Mouse (Mus musculus) lung, postnatal 0 days (tissue): ENCODE results near the gene Cct6b. TPM values are rescaled to one million over a fixed set of nuclear protein-coding genes. Genes with fewer than 3 reads are reported as not detected.

Experiments
- ATAC-seq: fragments of 200-750 bp; cut with Nextera tagmentation; 2 replicates; pipeline ENCODE4 v1.8.0; 2017; ENCODE audit warnings: moderate library complexity
- DNase-seq: peaks from one replicate; pipeline ENCODE4 v3.0.0-alpha.2; 2016; ENCODE audit warnings: low spot score
- H3K27ac ChIP-seq: fragments of 300-500 bp; sonication (generic); 2 replicates; pipeline ENCODE4 v1.5.1; 2014; ENCODE audit warnings: antibody characterized with exemption, mild to moderate bottlenecking, low read length, mixed read lengths
- H3K27me3 ChIP-seq: fragments of 300-500 bp; sonication (generic); replicated peaks from 2 replicates; pipeline ENCODE4 v1.6.1; 2014; ENCODE audit warnings: low read length, mixed read lengths; ENCODE audit not compliant: insufficient read depth
- H3K36me3 ChIP-seq: fragments of 300-500 bp; sonication (generic); 2 replicates; pipeline ENCODE4 v1.6.1; 2014; ENCODE audit warnings: low read length, mixed read lengths; ENCODE audit not compliant: insufficient read depth
- H3K4me1 ChIP-seq: fragments of 300-500 bp; sonication (generic); 2 replicates; pipeline ENCODE4 v1.6.1; 2014; ENCODE audit warnings: antibody characterized with exemption, low read depth, low read length, mixed read lengths; ENCODE audit not compliant: insufficient read depth
- H3K4me2 ChIP-seq: fragments of 300-500 bp; sonication (generic); replicated peaks from 2 replicates; pipeline ENCODE4 v1.6.1; 2014; ENCODE audit warnings: low read depth, mild to moderate bottlenecking, low read length, moderate library complexity, mixed read lengths
- H3K4me3 ChIP-seq: fragments of 300-500 bp; sonication (generic); 2 replicates; pipeline ENCODE4 v1.5.1; 2014; ENCODE audit warnings: low read depth, low read length
- H3K9ac ChIP-seq: fragments of 300-500 bp; sonication (generic); replicated peaks from 2 replicates; pipeline ENCODE4 v1.6.1; 2014; ENCODE audit warnings: low read depth, mild to moderate bottlenecking
- H3K9me3 ChIP-seq: fragments of 300-500 bp; sonication (generic); 2 replicates; pipeline ENCODE4 v1.6.1; 2016; ENCODE audit warnings: low read length, mixed read lengths
- CTCF ChIP-seq: IDR thresholded peaks from 2 replicates; pipeline ENCODE4 v1.5.1; 2016; ENCODE audit warnings: antibody characterized with exemption, mild to moderate bottlenecking
- EP300 ChIP-seq: IDR thresholded peaks from 2 replicates; pipeline ENCODE4 v1.6.1; 2016; ENCODE audit warnings: antibody characterized with exemption, mild to moderate bottlenecking, control low read depth
- WGBS: fragments of 180-500 bp; shearing (Covaris S2); extraction: QIAGEN DNeasy Blood & Tissue Kit; methylation state at CpG from one replicate; pipeline ENCODE4 v1.1.7; 2014; 5-methylcytosine and 5-hydroxymethylcytosine counted together
- polyA plus RNA-seq: library from polyadenylated mRNA; unstranded; fragments of >200 nt; fragmentation: Nextera tagmentation; extraction: Ambion mirVana; gene quantifications from 2 replicates; pipeline ENCODE4 v1.2.1, GENCODE M21; 2015

Cct6b gene
- polyA plus RNA-seq, 1 experiment from 2014 or later = 0.31 TPM

GRCm38 (mm10) chr11:82692668-82693067 lies 71.5 kb downstream of the Cct6b start:
- ATAC-seq (no peak), DNase-seq (no peak)
- Histone ChIP-seq H3K27me3 (no peaks in the 10 kb centered on the region), H3K36me3 (no peaks in the 10 kb centered on the region), H3K4me3 (no peak overlapping the region), H3K4me1 (no peaks in the 10 kb centered on the region), H3K4me2 (no peak overlapping the region), H3K27ac (no peak overlapping the region), H3K9ac (no peak overlapping the region), H3K9me3 (no peaks in the 10 kb centered on the region)
- WGBS = 71% methylated on average over 6 of the region's 6 CpGs
- no peak for TF ChIP-seq CTCF
- TF ChIP-seq EP300 = no peak

GRCm38 (mm10) chr11:82690476-82690875 lies 73.6 kb downstream of the Cct6b start:
- no peak for DNase-seq
- no peaks in the 10 kb centered on the region for H3K9me3 ChIP-seq
- no peaks in the 10 kb centered on the region for H3K4me1 ChIP-seq
- H3K27ac ChIP-seq = no peak overlapping the region
- WGBS = 60% methylated on average over 5 of the region's 5 CpGs
- H3K27me3 ChIP-seq = no peaks in the 10 kb centered on the region
- no peak overlapping the region for H3K9ac ChIP-seq
- ATAC-seq = no peak
- TF ChIP-seq CTCF (no peak), EP300 (no peak)
- no peak overlapping the region for H3K4me3 ChIP-seq
- H3K36me3 ChIP-seq = no peaks in the 10 kb centered on the region
- no peak overlapping the region for H3K4me2 ChIP-seq

- no peak overlapping the region for H3K9ac ChIP-seq
- TF ChIP-seq EP300 = no peak
- no peak for TF ChIP-seq CTCF
- H3K27ac ChIP-seq = no peak overlapping the region
- H3K4me2 ChIP-seq = no peak overlapping the region
- H3K27me3 ChIP-seq = no peaks in the 10 kb centered on the region
- H3K9me3 ChIP-seq = no peaks in the 10 kb centered on the region
- DNase-seq (no peak), ATAC-seq (no peak)
- no peak overlapping the region for H3K4me3 ChIP-seq
- H3K4me1 ChIP-seq = no peaks in the 10 kb centered on the region
- no peaks in the 10 kb centered on the region for H3K36me3 ChIP-seq
Observed at GRCm38 (mm10) chr11:82687668-82688067, 76.5 kb downstream of the Cct6b start.

GRCm38 (mm10) chr11:82684676-82685075 lies 79.4 kb downstream of the Cct6b start:
- ATAC-seq = no peak

GRCm38 (mm10) chr11:82683765-82684505 lies 80.2 kb downstream of the Cct6b start:
- H3K4me2 ChIP-seq = no peak overlapping the region
- H3K27me3 ChIP-seq = no peaks in the 10 kb centered on the region
- H3K9ac ChIP-seq = no peak overlapping the region
- TF ChIP-seq CTCF = peak; percentile 42
- no peak for TF ChIP-seq EP300
- no peak overlapping the region for H3K4me3 ChIP-seq
- WGBS = 48% methylated on average over 12 of the region's 12 CpGs
- H3K4me1 ChIP-seq = no peaks in the 10 kb centered on the region
- no peaks in the 10 kb centered on the region for H3K36me3 ChIP-seq
- H3K27ac ChIP-seq = no peak overlapping the region
- ATAC-seq = no peak
- H3K9me3 ChIP-seq = no peaks in the 10 kb centered on the region
- DNase-seq = no peak

More at GRCm38 (mm10) chr11:82684676-82685075, 79.4 kb downstream of the Cct6b start:
- DNase-seq = peak; percentile 24
- Histone ChIP-seq H3K27me3 (no peaks in the 10 kb centered on the region), H3K9ac (no peak overlapping the region), H3K36me3 (no peaks in the 10 kb centered on the region), H3K9me3 (no peaks in the 10 kb centered on the region), H3K4me3 (no peak overlapping the region), H3K27ac (no peak overlapping the region), H3K4me2 (no peak overlapping the region), H3K4me1 (no peaks in the 10 kb centered on the region)
- TF ChIP-seq EP300 (no peak), CTCF (no peak)
- WGBS = 57% methylated on average over 6 of the region's 6 CpGs

GRCm38 (mm10) chr11:82678561-82678960 lies 85.6 kb downstream of the Cct6b start:
- no peak overlapping the region for H3K4me2 ChIP-seq
- DNase-seq (no peak), ATAC-seq (no peak)
- no peaks in the 10 kb centered on the region for H3K36me3 ChIP-seq
- H3K27ac ChIP-seq = no peak overlapping the region
- H3K4me3 ChIP-seq = no peak overlapping the region
- no peaks in the 10 kb centered on the region for H3K27me3 ChIP-seq
- H3K4me1 ChIP-seq = no peaks in the 10 kb centered on the region
- H3K9me3 ChIP-seq = no peaks in the 10 kb centered on the region
- H3K9ac ChIP-seq = no peak overlapping the region
- no peak for TF ChIP-seq EP300
- no peak for TF ChIP-seq CTCF
- 90% methylated on average over 12 of the region's 12 CpGs for WGBS

Other genes starting within 250 kb of the Cct6b start
- gene Zfp830, start within 50 bp of the Cct6b start, polyA plus RNA-seq = 26.3 and 28.3 TPM in 2 replicates
- 10.9 and 11.6 TPM in 2 replicates for gene Lig3, start 16.8 kb upstream of the Cct6b start, polyA plus RNA-seq
- gene Rffl, start 106.9 kb upstream of the Cct6b start, polyA plus RNA-seq = 9.2 and 10.3 TPM in 2 replicates
- gene Rad51d, start 126.3 kb upstream of the Cct6b start, polyA plus RNA-seq = 7.3 and 8.7 TPM in 2 replicates
- gene Fndc8, start 127.8 kb upstream of the Cct6b start, polyA plus RNA-seq = 0.24 and 0.27 TPM in 2 replicates
- gene Nle1, start 144.1 kb upstream of the Cct6b start, polyA plus RNA-seq = 9.5 and 10.8 TPM in 2 replicates
- gene Unc45b, start 146.2 kb upstream of the Cct6b start, polyA plus RNA-seq = 20.6 and 22.0 TPM in 2 replicates
- gene Slfn5, start 187.0 kb upstream of the Cct6b start, polyA plus RNA-seq = 25.8 and 29.9 TPM in 2 replicates
- gene Slfn9, start 227.5 kb upstream of the Cct6b start, polyA plus RNA-seq = 2.2 and 3.1 TPM in 2 replicates